Mouse (Mus musculus) cerebral cortex, adult 2 months (tissue): ENCODE measurements around the gene Dynlt1f.

Experiments
- WGBS: fragments of 180-500 bp; shearing (Covaris S2); methylation state at CpG from one replicate; pipeline ENCODE4 v1.1.7; 2018; 5-methylcytosine and 5-hydroxymethylcytosine counted together

Dynlt1f gene

DNA sequence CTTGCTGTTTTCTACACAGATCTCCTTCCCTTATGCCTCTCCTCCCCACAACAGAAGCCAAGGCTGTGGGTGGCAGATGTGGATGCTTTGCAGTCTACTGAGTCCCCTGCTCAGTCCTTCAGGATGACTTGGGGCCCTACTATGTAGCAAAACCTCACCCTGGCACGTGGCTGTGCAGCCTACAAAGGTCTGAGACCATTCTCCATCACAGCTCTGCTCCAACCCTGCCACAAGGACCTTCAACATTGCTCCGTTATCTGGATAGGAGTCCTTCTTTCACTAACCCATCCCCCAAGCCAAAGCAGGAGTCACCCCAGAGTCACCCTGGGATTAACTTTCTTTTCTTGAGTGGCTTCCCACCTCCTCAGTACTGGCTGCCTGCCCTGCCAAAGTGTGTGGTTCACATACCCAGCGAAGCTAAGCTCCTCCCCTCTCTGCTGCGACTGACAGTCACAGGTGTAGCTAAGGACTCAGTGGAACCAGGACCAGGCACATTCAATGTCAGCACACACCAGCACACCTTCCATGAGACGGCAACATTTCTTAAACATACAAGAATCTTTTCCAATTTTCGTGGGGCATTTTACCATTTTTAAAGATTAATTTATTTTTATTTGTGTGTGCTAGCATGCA, 30.7 kb downstream of the Dynlt1f start:
- 87% methylated on average over 2 of the region's 6 CpGs for WGBS

DNA sequence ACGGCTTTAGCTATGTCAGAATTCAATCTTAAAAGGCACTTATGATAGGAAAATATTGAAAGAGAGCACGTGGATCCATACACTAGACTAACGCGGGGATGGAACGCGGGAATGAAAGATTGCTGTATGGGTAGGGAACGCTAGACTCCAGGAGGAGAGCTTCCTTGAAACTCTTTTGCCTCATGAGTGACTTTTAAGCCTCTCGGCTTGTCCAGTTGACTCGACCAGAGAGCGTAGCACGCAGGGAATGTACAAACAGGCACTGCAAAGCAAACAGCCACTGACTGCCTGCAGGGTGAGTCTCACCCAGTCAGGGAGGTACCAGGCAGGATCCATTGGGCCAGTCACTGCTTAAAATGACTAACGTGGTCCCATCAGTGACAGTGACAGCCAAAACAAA, 33.7 kb downstream of the Dynlt1f start:
- WGBS = 93% methylated on average over 12 of the region's 12 CpGs

DNA sequence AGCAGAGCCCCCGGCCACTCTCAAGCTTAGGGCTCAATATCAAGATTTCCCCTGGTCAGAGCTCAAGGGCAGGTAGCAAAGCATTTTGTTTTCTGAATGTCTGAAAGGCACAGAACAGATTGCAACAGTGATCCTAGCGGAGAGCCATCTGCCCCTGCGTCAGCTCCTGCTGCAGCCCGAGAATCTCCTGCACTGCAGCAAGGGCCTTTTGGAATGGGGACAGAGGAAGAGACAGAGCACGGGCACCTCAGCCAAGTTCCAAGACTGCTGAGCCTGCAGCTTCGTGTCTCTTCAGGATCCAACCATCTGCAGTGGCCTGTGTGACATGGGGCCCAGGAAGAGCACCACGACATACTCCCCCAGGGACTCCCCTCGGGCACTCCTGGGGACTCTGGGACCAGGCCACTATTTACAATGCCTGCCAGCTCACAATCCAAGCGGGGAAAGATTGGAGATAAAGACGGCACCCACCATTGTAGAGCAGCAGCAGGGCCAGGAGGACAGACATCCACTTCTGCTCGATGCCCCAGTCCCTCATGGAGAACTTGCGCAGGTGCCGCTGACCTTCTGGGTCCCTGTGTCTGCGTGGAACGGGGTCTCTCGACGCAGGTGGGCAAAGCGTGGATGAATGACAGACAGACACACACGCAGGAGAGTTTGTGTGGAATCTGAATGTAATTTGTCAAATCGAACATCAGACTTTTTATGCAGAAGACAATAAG, 34.8 kb downstream of the Dynlt1f start:
- WGBS = 82% methylated on average over 18 of the region's 20 CpGs

DNA sequence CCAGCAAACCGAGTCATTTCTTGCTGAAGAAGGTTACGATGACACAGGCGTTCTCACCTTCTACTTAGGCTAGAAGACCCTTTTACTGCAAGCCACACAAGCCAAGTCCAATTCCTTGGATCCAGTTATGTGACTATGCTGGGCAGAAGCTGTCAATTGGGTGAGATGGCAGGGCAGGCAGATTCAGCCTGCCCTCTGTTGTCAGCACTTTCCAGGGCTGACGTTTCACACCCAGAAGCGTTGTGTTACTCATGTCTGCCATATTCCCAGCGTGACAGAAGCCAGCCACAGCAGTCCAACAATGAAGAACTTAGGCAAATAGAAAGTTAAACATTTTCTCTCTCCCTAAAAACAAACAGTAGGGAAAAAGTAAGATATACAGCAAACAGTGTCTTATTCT, 35.7 kb downstream of the Dynlt1f start:
- 64% methylated on average over 5 of the region's 6 CpGs for WGBS

GRCm38 (mm10) chr17:6619271-6619670, 36.4 kb downstream of the Dynlt1f start:
- WGBS = 90% methylated on average over 5 of the region's 5 CpGs

DNA sequence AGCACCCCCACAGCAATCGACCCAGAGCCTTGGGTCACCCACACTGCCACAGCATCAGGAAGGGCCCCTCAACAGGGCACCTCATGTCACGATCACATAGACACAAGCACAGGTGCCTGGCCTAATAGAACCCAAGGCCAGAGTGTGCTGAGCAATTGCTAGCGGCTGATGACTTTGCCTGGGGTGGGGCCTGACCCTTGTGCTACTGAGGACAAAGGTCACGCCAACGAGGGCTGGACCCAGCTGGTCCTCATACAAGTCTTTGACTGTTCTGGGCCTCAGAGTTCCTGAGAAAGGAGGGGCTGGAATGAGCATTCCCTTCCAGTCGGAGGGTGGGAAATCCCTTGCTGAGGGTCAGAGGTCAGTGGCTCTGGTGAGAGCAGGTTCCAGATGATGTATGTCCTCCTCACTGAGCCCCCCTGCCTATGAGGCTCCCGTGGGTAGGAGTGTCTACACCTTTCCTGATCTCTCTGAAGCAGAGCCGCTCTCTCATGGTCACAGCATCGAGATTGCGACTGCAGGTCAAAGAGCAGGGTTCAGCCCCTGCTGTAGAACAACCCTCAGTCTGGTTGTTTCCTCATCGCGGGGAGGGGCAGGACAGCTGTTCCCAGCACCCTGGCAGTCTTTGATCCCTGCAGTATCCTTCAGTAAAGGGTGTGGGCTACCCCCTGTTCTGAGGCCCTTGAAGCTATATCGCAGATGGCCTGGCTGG, 37.9 kb downstream of the Dynlt1f start:
- 87% methylated on average over 8 of the region's 13 CpGs for WGBS

DNA sequence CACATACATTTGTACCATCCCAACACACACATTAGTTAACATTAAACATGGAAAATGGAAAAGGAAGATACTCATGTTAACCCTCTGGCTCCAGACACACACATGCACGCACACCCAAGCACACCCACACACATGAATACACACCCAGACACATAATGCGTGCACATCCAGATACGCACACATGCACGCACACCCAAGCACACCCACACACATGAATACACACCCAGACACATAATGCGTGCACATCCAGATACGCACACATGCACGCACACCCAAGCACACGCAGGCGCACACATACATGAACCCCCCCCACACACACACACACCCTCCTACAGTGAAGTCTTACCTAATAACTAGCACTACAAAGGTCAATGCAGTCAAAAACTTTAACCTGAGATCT, 39.0 kb downstream of the Dynlt1f start:
- 96% methylated on average over 9 of the region's 9 CpGs for WGBS

DNA sequence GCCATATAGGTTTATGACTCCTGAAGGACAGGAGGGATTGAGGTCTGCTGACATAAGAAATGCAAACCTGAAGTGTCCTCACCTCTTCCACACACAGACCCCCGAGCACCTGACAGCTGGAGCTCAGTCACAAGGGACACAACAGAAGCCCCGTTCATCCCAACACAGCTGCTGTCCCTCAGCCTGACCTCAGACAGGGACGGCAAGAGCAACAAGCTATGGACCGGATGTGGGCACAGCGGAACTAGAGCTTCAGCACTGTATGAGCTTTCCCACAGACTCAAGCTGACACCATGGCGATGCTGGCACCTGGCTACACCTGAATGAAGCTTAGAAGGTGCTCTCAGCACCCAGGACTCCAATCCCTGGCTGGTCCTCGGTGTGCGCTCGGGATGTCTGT, 41.4 kb downstream of the Dynlt1f start:
- WGBS = 76% methylated on average over 6 of the region's 9 CpGs

- 91% methylated on average over 12 of the region's 14 CpGs for WGBS
These were observed 42.2 kb downstream of the Dynlt1f start for GRCm38 (mm10) chr17:6613524-6613923.

DNA sequence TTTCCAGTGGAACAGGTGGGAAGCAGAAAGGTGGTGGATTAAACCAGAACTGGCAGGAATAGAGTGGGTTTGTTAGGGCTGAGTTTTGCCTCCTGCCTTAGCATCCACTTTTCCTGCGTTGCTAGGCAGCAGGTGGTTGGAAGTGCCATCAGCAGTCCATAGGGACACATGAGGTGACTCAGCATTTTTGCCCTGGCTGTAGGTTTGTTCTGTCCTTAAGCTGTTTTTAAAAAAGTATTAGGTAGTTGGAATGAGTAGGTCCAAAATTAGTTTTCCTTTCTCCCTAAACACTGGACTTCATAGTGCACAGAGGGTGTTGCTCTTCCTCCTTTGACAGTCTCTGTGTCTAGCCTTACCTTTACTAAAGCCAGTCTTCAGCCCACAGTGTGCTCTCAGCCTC, 50.4 kb downstream of the Dynlt1f start:
- WGBS = 40% methylated on average over 1 of the region's 1 CpGs

DNA sequence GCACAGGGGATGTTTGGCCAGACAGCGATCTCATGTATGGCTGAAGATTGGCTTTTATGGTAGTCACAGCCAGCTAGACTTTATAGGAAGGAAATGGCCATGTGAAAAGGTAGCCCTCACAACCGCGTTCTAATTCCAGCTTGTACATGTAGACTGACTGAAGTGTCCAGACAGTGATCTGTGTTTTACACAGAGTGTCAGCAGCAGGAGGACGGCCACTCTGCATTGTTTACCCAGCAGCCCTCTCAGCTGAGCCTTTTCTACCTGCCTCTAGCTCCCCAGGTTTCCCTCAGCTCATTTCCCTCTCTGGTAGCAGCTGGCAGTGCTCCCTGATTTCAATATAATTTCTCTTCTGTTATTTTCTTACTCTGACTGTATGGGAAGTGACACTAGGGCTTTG, 53.5 kb downstream of the Dynlt1f start:
- 0% methylated on average over 3 of the region's 4 CpGs for WGBS

DNA sequence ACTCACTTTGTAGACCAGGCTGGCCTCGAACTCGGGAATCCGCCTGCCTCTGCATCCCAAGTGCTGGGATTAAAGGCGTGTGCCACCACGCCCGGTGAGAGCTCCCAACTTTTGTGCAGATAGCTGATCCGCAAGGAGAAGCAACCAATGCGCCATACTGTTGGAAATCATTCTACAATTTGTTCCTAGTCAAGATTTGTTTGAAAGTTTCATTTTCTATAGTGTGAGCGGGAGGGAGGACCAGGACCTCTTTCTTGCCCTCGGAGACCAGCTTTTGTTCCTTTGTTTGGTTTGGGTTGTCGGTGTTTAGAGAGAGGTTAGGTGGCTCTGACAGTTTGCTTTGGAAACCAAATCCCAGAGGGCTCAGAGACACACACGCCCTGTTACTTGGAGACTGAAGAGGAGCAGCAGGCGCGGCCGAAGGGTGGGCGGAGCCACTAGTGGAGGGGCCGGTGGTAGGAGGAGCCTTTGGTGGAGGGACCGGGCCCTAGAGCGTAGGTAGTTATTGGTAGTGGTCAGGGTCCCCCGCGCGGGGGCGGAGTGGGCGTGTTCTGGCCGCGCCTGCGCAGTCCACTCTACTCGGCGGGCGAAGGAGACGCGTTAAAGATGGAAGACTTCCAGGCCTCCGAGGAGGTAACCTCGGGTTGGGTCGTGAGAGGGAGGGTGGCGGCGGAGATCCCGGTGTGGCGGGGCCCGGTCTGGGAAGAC, 54.3 kb downstream of the Dynlt1f start, which contains the start of gene Dynlt1c:
Gene Dynlt1c, plus strand, starts transcription at position 468 of the 708 bp plus-strand sequence.
- WGBS = 15% methylated on average over 28 of the region's 40 CpGs

- WGBS = 77% methylated on average over 6 of the region's 8 CpGs
These were observed 55.3 kb downstream of the Dynlt1f start for GRCm38 (mm10) chr17:6600216-6600911.

DNA sequence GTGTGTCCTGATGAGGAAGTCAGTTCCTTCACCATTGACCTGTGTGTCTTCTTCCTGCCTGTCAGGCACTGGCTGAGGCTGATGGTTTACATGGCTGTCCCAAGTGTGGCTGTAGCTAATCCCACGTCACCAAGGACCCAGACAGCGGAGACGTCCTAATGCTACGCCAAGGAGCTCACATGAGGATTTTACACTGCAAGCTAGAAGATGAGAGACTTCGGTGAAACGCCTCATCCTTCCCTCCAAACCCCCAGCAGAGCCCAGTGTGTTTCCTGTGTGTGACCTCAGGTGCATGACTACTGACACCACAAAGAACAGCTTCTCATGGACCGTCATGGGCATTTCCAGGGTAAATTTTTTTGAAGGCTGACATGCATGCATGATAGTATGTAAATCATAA, 57.3 kb downstream of the Dynlt1f start:
- 97% methylated on average over 7 of the region's 7 CpGs for WGBS
